Mouse (Mus musculus) hindbrain, embryonic 13.5 days (tissue): Measurements from ENCODE around the gene Jmjd8. TPM values are rescaled to one million over a fixed set of nuclear protein-coding genes. Genes with fewer than 3 reads are reported as not detected.

Experiments used
- ATAC-seq: fragments of 200-750 bp; cut with Nextera tagmentation; 2 replicates; pipeline ENCODE4 v1.8.0; 2017; ENCODE audit warnings: moderate TSS enrichment; ENCODE audit not compliant: low FRiP score
- H3K27ac ChIP-seq: fragments of 300-500 bp; sonication (generic); 2 replicates; pipeline ENCODE4 v1.5.1; 2015; ENCODE audit warnings: inconsistent platforms, mild to moderate bottlenecking, moderate library complexity
- H3K27me3 ChIP-seq: fragments of 300-500 bp; sonication (generic); 2 replicates; pipeline ENCODE4 v1.6.1; 2015; ENCODE audit warnings: mild to moderate bottlenecking, inconsistent platforms
- H3K36me3 ChIP-seq: fragments of 300-500 bp; sonication (generic); 2 replicates; pipeline ENCODE4 v1.6.1; 2015; ENCODE audit warnings: mild to moderate bottlenecking, inconsistent platforms
- H3K4me1 ChIP-seq: fragments of 300-500 bp; sonication (generic); replicated peaks from 2 replicates; pipeline ENCODE4 v1.6.1; 2015; ENCODE audit warnings: inconsistent platforms
- H3K4me2 ChIP-seq: fragments of 300-500 bp; sonication (generic); 2 replicates; pipeline ENCODE4 v1.6.1; 2015; ENCODE audit warnings: inconsistent platforms, mild to moderate bottlenecking, moderate library complexity
- H3K4me3 ChIP-seq: fragments of 300-500 bp; sonication (generic); 2 replicates; pipeline ENCODE4 v1.5.1; 2015; ENCODE audit warnings: mild to moderate bottlenecking, inconsistent platforms
- H3K9ac ChIP-seq: fragments of 300-500 bp; sonication (generic); 2 replicates; pipeline ENCODE4 v1.6.1; 2015; ENCODE audit warnings: mild to moderate bottlenecking, inconsistent platforms
- H3K9me3 ChIP-seq: fragments of 300-500 bp; sonication (generic); 2 replicates; pipeline ENCODE4 v1.6.1; 2016; ENCODE audit warnings: inconsistent platforms
- WGBS: fragments of 180-500 bp; shearing (Covaris S2); methylation state at CpG from one replicate; pipeline ENCODE4 v1.1.7; 2015; 5-methylcytosine and 5-hydroxymethylcytosine counted together
- polyA plus RNA-seq: library from polyadenylated mRNA; unstranded; fragments of >200 nt; fragmentation: Nextera tagmentation; extraction: Ambion mirVana; gene quantifications from 2 replicates; pipeline ENCODE4 v1.2.1, GENCODE M21; 2015

Gene Jmjd8
- polyA plus RNA-seq: 62.9 and 64.2 TPM in 2 replicates

GRCm38 (mm10) chr17:25828712-25829557, at the start of gene Jmjd8:
TSS of gene Jmjd8 (plus strand) at chr17:25828867.
- H3K27me3 ChIP-seq: no peaks in the 10 kb centered on the region
- H3K9me3 ChIP-seq: no peaks in the 10 kb centered on the region
- H3K27ac ChIP-seq: peak within 1 kb of the TSS; percentile 95
- peak; percentile 60 for ATAC-seq
- peaks cover 51% of the 10 kb centered on the region for H3K36me3 ChIP-seq
- peak within 1 kb of the TSS; percentile 92 for H3K4me2 ChIP-seq
- peak within 1 kb of the TSS; percentile 67 for H3K4me3 ChIP-seq
- WGBS: 1% methylated on average over 32 of the region's 32 CpGs
- H3K9ac ChIP-seq: peak within 1 kb of the TSS; percentile 89
- H3K4me1 ChIP-seq: peaks cover 85% of the 10 kb centered on the region

- no peak for ATAC-seq
- Histone ChIP-seq H3K4me1 (peaks cover 31% of the 10 kb centered on the region), H3K4me2 (no peak overlapping the region), H3K36me3 (peaks cover 71% of the 10 kb centered on the region), H3K4me3 (no peak overlapping the region), H3K27me3 (no peaks in the 10 kb centered on the region), H3K9me3 (no peaks in the 10 kb centered on the region), H3K27ac (no peak overlapping the region), H3K9ac (no peak overlapping the region)
- WGBS: 87% methylated on average over 6 of the region's 6 CpGs
These were observed 47.3 kb upstream of the Jmjd8 start for GRCm38 (mm10) chr17:25781339-25781738.

GRCm38 (mm10) chr17:25783086-25783485, 45.6 kb upstream of the Jmjd8 start:
- Histone ChIP-seq H3K9me3 (no peaks in the 10 kb centered on the region), H3K4me1 (peaks cover 31% of the 10 kb centered on the region), H3K9ac (peak overlapping the region; percentile 88), H3K4me2 (0 out of 2 replicates have a peak overlapping the region, but pooled peaks have one; percentile 13), H3K4me3 (0 out of 2 replicates have a peak overlapping the region, but pooled peaks have one; percentile 74), H3K36me3 (peaks cover 65% of the 10 kb centered on the region), H3K27ac (no peak overlapping the region), H3K27me3 (no peaks in the 10 kb centered on the region)
- WGBS: 66% methylated on average over 7 of the region's 7 CpGs
- no peak for ATAC-seq

- peak overlapping the region; percentile 74 for H3K4me3 ChIP-seq
- H3K27me3 ChIP-seq: no peaks in the 10 kb centered on the region
- peaks cover 31% of the 10 kb centered on the region for H3K4me1 ChIP-seq
- no peaks in the 10 kb centered on the region for H3K9me3 ChIP-seq
- peaks cover 62% of the 10 kb centered on the region for H3K36me3 ChIP-seq
- H3K4me2 ChIP-seq: peak overlapping the region; percentile 90
- WGBS: 86% methylated on average over 15 of the region's 15 CpGs
- H3K9ac ChIP-seq: peak overlapping the region; percentile 88
- no peak for ATAC-seq
- H3K27ac ChIP-seq: peak overlapping the region; percentile 91; the same call in 1 of the 2 replicates
These were observed 44.6 kb upstream of the Jmjd8 start for GRCm38 (mm10) chr17:25783861-25784574.

- H3K4me3 ChIP-seq: peak within 1 kb of the TSS; percentile 74
- H3K27ac ChIP-seq: peak within 1 kb of the TSS; percentile 91
- WGBS: under 1% methylated on average over 23 of the region's 23 CpGs
- ATAC-seq: peak; percentile 82
- peaks cover 32% of the 10 kb centered on the region for H3K4me1 ChIP-seq
- H3K9ac ChIP-seq: peak within 1 kb of the TSS; percentile 88
- peak within 1 kb of the TSS; percentile 90 for H3K4me2 ChIP-seq
- peaks cover 63% of the 10 kb centered on the region for H3K36me3 ChIP-seq
- no peaks in the 10 kb centered on the region for H3K27me3 ChIP-seq
- no peaks in the 10 kb centered on the region for H3K9me3 ChIP-seq
These were observed 43.4 kb upstream of the Jmjd8 start, which contains the start of gene Haghl for GRCm38 (mm10) chr17:25785281-25785745. TSS of gene Haghl (minus strand) at chr17:25785673.

- Histone ChIP-seq H3K9ac (peak within 1 kb of the TSS; percentile 88), H3K27ac (peak within 1 kb of the TSS; percentile 91), H3K4me3 (peak within 1 kb of the TSS; percentile 74), H3K36me3 (peaks cover 53% of the 10 kb centered on the region), H3K27me3 (no peaks in the 10 kb centered on the region), H3K4me2 (peak within 1 kb of the TSS; percentile 90), H3K9me3 (no peaks in the 10 kb centered on the region), H3K4me1 (peaks cover 41% of the 10 kb centered on the region)
- 84% methylated on average over 3 of the region's 3 CpGs for WGBS
- no peak for ATAC-seq
These were observed 42.4 kb upstream of the Jmjd8 start, which contains the start of gene Ccdc78 for GRCm38 (mm10) chr17:25786280-25786679. TSS of gene Ccdc78 (plus strand) at chr17:25786580.

GRCm38 (mm10) chr17:25786781-25787504, 41.7 kb upstream of the Jmjd8 start:
- Histone ChIP-seq H3K9ac (0 out of 2 replicates have a peak overlapping the region, but pooled peaks have one; percentile 13), H3K4me1 (peaks cover 46% of the 10 kb centered on the region), H3K4me2 (no peak overlapping the region), H3K4me3 (no peak overlapping the region), H3K9me3 (no peaks in the 10 kb centered on the region), H3K27ac (no peak overlapping the region), H3K27me3 (no peaks in the 10 kb centered on the region), H3K36me3 (peaks cover 46% of the 10 kb centered on the region)
- 94% methylated on average over 9 of the region's 9 CpGs for WGBS
- ATAC-seq: no peak

- peak overlapping the region; percentile 93 for H3K27ac ChIP-seq
- 27% methylated on average over 19 of the region's 19 CpGs for WGBS
- peak overlapping the region; percentile 88 for H3K4me2 ChIP-seq
- ATAC-seq: no peak
- H3K4me1 ChIP-seq: peaks cover 54% of the 10 kb centered on the region
- peak overlapping the region; percentile 78 for H3K4me3 ChIP-seq
- H3K27me3 ChIP-seq: peaks cover 3% of the 10 kb centered on the region; the same call in 1 of the 2 replicates
- no peaks in the 10 kb centered on the region for H3K9me3 ChIP-seq
- peak overlapping the region; percentile 90 for H3K9ac ChIP-seq
- H3K36me3 ChIP-seq: peaks cover 23% of the 10 kb centered on the region
These were observed 37.3 kb upstream of the Jmjd8 start for GRCm38 (mm10) chr17:25791320-25791842.

- Histone ChIP-seq H3K36me3 (peaks cover 23% of the 10 kb centered on the region), H3K4me1 (peaks cover 60% of the 10 kb centered on the region)
These were observed 36.7 kb upstream of the Jmjd8 start for GRCm38 (mm10) chr17:25791843-25792527.

GRCm38 (mm10) chr17:25792615-25793014, 36.1 kb upstream of the Jmjd8 start, which contains the start of gene Fam173a:
TSS of gene Fam173a (minus strand) at chr17:25792901.
- Histone ChIP-seq H3K27me3 (peaks cover 4% of the 10 kb centered on the region; the same call in 1 of the 2 replicates), H3K9me3 (no peaks in the 10 kb centered on the region), H3K27ac (peak within 1 kb of the TSS; percentile 93), H3K4me2 (peak within 1 kb of the TSS; percentile 88), H3K4me1 (peaks cover 64% of the 10 kb centered on the region), H3K4me3 (peak within 1 kb of the TSS; percentile 78), H3K9ac (peak within 1 kb of the TSS; percentile 90), H3K36me3 (peaks cover 20% of the 10 kb centered on the region)
- ATAC-seq: peak; percentile 62
- 1% methylated on average over 14 of the region's 14 CpGs for WGBS

More at GRCm38 (mm10) chr17:25791843-25792527, 36.7 kb upstream of the Jmjd8 start:
- H3K27ac ChIP-seq: peak overlapping the region; percentile 93
- no peaks in the 10 kb centered on the region for H3K9me3 ChIP-seq
- H3K4me2 ChIP-seq: peak overlapping the region; percentile 88
- peak; percentile 66 for ATAC-seq
- peaks cover 4% of the 10 kb centered on the region; the same call in 1 of the 2 replicates for H3K27me3 ChIP-seq
- H3K9ac ChIP-seq: peak overlapping the region; percentile 90
- WGBS: under 1% methylated on average over 45 of the region's 45 CpGs
- peak overlapping the region; percentile 78 for H3K4me3 ChIP-seq
